Mouse (Mus musculus): ENCODE results near the gene Timm22.

Timm22 gene

DNA sequence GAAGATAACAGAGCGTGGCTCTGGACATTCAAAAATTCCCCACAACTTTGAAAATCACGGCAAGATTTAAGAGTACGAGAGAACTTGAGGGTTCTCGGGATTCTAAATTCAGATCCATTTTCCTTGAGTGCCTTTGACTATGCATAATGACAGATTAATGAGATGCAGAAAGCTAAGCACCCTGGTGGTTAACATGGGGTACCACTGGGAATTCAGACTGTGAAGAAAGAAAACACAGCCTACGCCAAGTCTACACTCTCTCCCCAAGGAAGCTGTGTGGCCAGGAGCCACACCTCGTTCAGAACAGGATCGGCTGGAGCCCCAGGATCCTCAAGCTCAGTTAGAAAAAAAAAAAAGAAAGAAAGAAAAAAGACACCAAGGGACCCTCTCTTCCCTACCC lies 14.2 kb upstream of the Timm22 start:
- DNase-seq, result no peak

DNA sequence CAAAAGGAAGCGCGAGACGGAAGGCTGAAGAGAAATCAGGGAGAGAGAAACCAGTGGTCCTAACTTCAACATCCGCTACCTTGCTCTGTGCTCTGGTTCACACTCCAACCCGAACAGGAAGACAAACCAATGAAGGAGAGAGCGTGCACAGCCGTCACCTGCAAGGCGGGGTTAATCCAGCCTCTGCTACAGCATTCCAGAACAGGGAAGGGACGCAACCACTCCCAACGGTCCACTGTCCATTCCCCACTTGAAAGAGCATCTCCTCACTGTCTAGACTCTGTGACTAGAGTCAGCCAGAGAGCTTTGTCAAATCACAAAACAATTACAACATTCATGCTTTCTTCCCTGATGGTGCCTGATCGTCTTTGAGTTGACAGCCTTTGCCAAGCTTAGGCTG lies 13.8 kb upstream of the Timm22 start:
- DNase-seq, result no peak

- DNase-seq, result peak; percentile 66
Observed at GRCm38 (mm10) chr11:76397650-76398311, 9.0 kb upstream of the Timm22 start.

GRCm38 (mm10) chr11:76398312-76398797 lies 8.4 kb upstream of the Timm22 start:
- no peak for DNase-seq

DNA sequence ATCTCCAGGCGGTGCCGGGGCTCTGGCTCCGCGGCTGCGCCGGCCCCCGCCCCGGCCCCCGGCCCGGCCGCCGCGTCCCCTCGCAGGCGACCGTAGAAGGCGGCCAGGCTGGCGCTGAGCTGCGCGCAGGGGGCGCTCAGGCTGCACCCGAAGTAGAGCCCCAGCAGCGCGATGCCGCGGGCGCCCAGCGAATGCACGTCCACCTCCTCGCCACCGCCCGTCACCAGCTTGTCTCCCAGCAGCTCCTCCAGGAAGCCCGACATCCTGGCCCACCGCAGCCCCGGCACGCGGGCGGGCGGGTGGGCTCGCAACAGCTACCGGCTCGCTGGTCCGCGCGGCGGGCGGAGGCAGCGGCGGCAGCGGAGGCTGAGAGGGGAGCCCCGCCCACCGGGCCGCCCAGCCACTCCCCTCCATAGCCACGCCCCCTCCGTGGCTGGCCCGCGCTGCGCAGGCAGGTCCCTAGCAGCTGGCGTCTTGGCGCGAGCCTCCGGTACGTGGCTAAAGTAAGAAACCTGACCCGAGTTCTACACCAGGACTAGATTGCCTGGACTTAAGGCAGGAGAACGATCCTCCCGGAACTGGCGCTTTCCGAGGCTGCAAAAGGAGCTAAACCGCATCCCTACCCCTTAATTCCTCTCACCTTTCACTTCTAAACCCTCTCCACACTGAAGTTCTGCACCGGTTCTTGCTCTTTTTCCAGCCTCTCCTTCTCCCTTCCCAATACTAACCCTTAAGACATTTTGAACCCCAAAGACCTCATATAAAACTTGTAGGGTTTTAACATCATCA lies 7.8 kb upstream of the Timm22 start, which contains the start of gene Nxn:
Gene Nxn, minus strand, starts transcription at position 343 of the 789 bp plus-strand sequence.
- peak; percentile 94 for DNase-seq

DNA sequence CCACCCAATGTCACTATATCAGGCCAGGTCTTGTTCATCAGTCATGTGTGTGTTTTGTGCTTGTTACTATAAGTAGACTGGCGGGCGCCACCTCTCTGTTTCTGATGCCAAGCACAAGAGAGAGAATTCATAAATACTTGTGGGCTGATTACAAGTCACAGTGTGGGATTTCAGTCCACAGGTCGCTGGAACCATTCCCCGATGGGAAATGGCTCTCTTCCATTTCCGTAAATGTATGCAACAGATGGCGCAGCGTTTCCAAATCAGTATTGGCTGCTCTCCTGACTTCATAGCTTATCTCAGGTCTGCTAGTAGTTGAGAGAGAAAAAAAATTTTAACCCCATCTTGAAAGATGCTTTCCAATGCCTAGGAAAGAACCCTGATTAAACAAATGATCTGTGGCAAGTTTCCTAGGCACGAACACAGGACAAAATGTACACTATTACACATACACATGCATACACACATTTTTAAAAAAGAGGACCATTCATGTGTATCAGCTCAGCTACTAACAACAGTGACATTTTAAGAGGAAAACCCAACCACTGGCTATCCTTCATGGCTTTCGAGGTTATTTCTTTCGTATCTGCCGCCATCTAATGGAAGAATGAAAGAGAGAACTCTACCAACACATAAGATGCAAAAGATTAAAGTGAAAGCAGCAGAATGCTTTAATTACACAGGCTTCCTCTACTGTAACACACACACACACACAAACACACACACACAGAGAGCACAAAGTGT lies 7.0 kb upstream of the Timm22 start:
- DNase-seq, result peak; percentile 66

- no peak for DNase-seq
Observed at GRCm38 (mm10) chr11:76401398-76401797, 5.4 kb upstream of the Timm22 start.

- no peak for DNase-seq
Observed at GRCm38 (mm10) chr11:76405113-76405512, 1.6 kb upstream of the Timm22 start.

GRCm38 (mm10) chr11:76405626-76406264 lies 1.0 kb upstream of the Timm22 start:
- DNase-seq, result no peak

DNA sequence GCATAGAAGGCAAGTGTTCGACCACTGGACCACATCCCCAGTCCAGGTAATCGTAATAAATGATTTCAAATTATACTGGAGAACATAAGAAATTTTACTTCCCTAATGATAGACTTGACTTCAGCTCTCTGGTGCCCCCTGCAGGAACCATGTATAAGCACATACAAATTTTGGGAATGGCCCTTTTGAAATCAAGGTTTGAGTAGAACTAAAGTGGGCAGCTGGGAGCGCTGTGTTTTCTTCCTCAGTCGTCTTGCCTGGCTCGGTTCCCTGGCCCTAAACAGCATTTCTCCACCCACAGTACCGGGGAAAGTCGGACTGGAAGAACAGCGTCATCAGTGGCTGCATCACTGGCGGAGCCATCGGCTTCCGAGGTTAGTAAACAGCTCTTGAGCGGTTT lies 4.1 kb downstream of the Timm22 start:
- peak; percentile 80 for DNase-seq

DNA sequence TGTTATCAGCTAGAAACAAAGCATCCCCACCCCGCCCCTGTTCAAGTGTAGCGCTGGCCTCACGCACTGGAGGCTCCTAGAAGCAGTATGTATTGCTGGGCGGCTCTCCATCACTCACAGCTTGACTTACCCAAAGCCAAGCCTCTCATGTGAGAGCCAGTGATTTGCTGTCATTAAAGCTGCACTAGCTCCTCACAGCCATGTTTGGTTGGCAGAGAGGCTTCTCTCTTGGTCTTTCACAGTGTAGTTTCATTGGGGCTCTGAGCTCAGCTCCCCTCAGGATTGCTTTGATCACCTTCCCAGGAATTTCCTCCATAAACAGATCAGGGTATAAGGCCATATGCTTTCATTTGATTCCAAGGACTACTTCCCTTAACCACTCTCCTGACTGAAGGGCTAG lies 6.5 kb downstream of the Timm22 start:
- DNase-seq, result no peak

DNA sequence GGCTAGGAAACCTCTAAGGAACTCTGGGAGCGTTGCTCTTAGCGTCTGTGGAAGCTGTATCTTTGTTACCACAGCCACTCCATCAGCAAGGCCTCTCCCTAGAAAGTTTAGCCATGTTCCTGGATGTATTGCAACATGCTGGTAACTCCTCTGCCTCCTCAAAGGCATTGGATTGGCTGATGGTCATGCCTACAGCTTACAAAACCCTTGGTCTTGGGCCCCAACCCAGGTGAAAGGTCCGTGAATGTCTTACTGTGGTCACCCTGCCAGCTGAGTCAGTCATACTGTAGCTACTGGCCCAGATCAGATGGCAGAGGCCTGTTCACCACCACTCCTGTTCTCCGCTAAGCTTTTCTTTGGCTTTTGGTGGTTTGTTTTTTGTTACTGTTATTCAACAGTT lies 8.2 kb downstream of the Timm22 start:
- no peak for DNase-seq

DNA sequence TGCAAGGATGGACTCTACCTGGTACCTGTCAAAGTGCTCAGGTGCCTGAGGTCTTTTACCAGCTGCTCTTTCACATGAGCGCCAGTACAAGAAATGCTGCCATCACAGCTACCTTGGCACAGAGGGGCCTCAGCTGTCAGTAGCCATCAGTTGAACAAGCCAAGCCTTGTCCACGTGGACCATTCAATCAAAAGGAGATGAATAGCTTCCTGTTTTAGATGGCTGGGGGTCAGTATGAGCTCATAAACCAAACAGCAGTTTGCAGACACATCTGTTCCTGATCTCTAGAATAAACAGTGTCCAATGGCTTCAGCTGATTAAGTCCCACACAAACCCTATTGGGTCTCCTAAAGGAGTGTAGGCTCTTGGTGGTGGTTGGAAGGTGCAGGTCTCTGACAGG lies 9.2 kb downstream of the Timm22 start:
- no peak for DNase-seq

- no peak for DNase-seq
Observed at GRCm38 (mm10) chr11:76418423-76418822, 11.7 kb downstream of the Timm22 start.

DNA sequence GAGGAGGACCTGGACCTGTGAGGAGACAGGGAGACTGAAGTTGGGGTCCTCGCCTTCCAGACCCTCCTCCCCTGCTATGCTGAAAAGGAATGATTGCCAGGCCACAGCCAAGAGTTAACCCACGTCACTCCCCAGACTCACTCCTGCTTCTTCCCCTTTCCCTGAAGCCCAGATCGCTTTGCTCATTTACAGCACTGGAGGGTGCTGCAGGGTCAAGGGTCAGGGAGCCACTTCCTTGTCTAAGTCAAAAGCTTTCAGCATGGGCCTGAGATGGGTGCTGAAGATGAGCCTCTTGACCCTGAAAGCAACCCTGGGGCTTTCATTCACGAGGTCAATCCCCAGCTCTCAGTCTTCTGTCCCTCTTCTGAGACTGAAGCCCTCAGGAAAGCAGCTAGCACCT lies 12.4 kb downstream of the Timm22 start:
- DNase-seq, result peak; percentile 64

- peak; percentile 77 for DNase-seq
Observed at GRCm38 (mm10) chr11:76420896-76421295, 14.1 kb downstream of the Timm22 start.

DNA sequence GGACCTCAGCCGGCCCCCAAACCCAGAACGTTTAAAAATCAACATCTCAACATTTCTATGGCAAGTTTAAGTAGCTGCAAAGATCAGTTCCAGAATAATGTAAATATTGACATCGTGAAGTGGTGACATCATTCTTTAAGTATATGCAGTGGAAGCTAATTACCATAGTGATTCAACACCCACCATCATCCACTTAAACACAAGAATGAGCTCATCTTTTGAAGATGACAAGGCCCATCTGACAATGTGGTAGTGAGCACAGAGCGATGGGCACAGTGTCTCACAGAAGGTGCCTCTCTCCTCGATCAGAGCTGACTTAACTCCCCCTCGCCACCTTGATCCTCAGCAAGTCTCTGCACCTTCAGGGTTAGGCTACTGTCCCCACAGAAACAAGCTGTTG lies 19.0 kb downstream of the Timm22 start:
- no peak for DNase-seq

GRCm38 (mm10) chr11:76427781-76428180 lies 21.0 kb downstream of the Timm22 start:
- DNase-seq, result peak; percentile 30

DNA sequence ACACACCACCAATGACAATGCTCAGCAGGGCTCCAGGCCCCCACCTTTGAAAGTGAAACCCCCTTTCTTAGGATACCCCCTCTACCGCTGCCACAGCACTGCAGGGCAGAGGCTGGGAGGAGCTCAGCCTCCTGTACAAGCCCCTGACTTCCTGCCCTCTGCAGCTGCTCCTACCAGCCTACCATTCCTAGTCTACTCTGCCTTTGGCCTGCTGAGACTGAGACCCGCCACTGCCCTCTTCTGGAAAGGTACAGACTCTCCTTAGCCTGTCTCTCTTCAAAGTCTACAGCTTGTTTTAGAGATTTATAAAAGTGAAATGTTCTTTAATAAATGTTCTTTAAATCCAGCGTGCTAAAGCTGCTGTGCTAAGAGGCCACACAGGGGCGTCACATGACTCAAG lies 22.3 kb downstream of the Timm22 start:
- DNase-seq, result peak; percentile 47

- DNase-seq, result no peak
Observed at GRCm38 (mm10) chr11:76429556-76429955, 22.8 kb downstream of the Timm22 start.

GRCm38 (mm10) chr11:76429966-76430631 lies 23.3 kb downstream of the Timm22 start:
- no peak for DNase-seq

DNA sequence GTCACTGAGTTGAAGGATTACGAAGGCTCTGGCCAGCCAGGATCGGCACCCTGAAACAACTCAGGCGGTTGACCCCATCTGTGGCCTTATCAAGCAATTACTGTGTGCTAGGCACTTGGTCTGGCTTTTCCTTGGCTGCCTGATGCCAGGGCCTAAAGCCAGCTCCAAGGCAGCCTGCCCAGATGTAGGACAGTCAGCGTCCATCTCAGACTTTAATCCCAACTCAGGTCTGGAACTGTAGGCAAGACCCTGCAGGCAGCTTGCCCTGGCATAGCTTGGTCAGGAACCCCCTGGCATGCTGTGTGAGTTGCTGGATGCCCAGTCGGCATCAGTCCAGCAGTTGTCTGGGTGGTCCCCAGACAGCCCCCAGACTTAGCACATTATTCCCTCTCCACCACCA lies 29.3 kb downstream of the Timm22 start:
- DNase-seq, result peak; percentile 45
